Mouse (Mus musculus) lung, embryonic 16.5 days (tissue): ENCODE data around the gene Lrrc49. TPM values are rescaled to one million over a fixed set of nuclear protein-coding genes. Genes with fewer than 3 reads are reported as not detected.

Source experiments
- ATAC-seq: fragments of 200-750 bp; cut with Nextera tagmentation; 2 replicates; pipeline ENCODE4 v1.8.0; 2017; ENCODE audit warnings: low read depth, mild to moderate bottlenecking, moderate library complexity
- H3K27ac ChIP-seq: fragments of 300-500 bp; sonication (generic); 2 replicates; pipeline ENCODE4 v1.5.1; 2014; ENCODE audit warnings: mild to moderate bottlenecking, control low read depth, low read length
- H3K27me3 ChIP-seq: fragments of 300-500 bp; sonication (generic); 2 replicates; pipeline ENCODE4 v1.6.1; 2014; ENCODE audit warnings: low read depth, low read length, mixed read lengths; ENCODE audit not compliant: control insufficient read depth, insufficient read depth
- H3K36me3 ChIP-seq: fragments of 300-500 bp; sonication (generic); 2 replicates; pipeline ENCODE4 v1.6.1; 2014; ENCODE audit warnings: low read length; ENCODE audit not compliant: control insufficient read depth, insufficient read depth
- H3K4me1 ChIP-seq: fragments of 300-500 bp; sonication (generic); replicated peaks from 2 replicates; pipeline ENCODE4 v1.6.1; 2014; ENCODE audit warnings: low read length, mixed read lengths; ENCODE audit not compliant: control insufficient read depth, insufficient read depth
- H3K4me2 ChIP-seq: fragments of 300-500 bp; sonication (generic); 2 replicates; pipeline ENCODE4 v1.6.1; 2014; ENCODE audit warnings: low read depth, low read length, control low read depth
- H3K4me3 ChIP-seq: fragments of 300-500 bp; sonication (generic); 2 replicates; pipeline ENCODE4 v1.5.1; 2014; ENCODE audit warnings: mild to moderate bottlenecking, low read length, control low read depth
- H3K9ac ChIP-seq: fragments of 300-500 bp; sonication (generic); 2 replicates; pipeline ENCODE4 v1.6.1; 2014; ENCODE audit warnings: low read length, control low read depth
- H3K9me3 ChIP-seq: fragments of 300-500 bp; sonication (generic); 2 replicates; pipeline ENCODE4 v1.6.1; 2016; ENCODE audit warnings: low read length; ENCODE audit not compliant: control insufficient read depth
- WGBS: fragments of 180-500 bp; shearing (Covaris S2); extraction: QIAGEN DNeasy Blood & Tissue Kit; methylation state at CpG from one replicate; pipeline ENCODE4 v1.1.7; 2014; 5-methylcytosine and 5-hydroxymethylcytosine counted together
- polyA plus RNA-seq: library from polyadenylated mRNA; unstranded; fragments of >200 nt; fragmentation: Nextera tagmentation; extraction: Ambion mirVana; gene quantifications from 2 replicates; pipeline ENCODE4 v1.2.1, GENCODE M21; 2015

The Lrrc49 gene
- polyA plus RNA-seq, 1 experiment from 2014 or later, result 16.3 TPM

DNA sequence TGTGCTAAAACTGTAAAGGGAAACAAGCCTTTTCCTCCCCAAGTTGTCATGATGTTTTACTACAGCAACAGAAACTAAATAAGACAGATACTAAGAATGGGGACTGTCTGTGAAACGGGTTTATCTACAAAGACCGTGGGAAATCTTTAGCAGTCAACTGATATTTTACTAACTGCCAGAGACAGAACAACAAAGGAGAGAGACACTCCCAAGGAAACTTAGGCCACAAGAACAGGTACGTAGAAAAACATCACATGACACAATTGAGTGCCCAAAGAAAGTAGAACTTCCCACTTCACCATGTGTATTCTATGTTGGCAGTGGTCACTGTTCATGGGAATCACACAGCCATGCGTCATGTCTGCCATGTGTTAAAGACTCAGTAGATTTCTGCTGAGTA lies 116.2 kb downstream of the Lrrc49 start:
- H3K27ac ChIP-seq, result no peak overlapping the region
- no peak for ATAC-seq
- no peak overlapping the region for H3K4me2 ChIP-seq
- H3K27me3 ChIP-seq, result no peaks in the 10 kb centered on the region
- no peak overlapping the region for H3K4me3 ChIP-seq
- no peaks in the 10 kb centered on the region for H3K36me3 ChIP-seq
- 85% methylated on average over 4 of the region's 4 CpGs for WGBS
- H3K9me3 ChIP-seq, result no peaks in the 10 kb centered on the region
- no peak overlapping the region for H3K9ac ChIP-seq
- H3K4me1 ChIP-seq, result no peaks in the 10 kb centered on the region

DNA sequence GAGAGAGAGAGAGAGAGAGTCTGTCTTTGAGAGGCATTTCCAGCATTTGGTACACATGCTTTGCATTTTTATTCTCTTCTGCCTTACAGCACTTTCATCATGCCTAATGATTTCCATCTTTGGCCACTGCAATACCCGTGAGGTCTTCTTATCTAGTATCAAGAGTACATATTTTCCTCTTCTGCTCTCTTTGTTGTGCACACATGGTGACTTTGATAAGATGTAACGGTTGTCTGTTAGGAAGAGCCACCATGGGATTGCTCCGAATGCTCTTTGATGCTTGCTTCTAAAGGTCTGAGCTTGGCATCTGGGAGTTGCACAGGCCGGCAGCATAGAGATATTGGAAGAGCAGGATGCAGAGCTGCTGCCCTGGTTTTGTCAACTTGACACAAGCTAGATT lies 116.9 kb downstream of the Lrrc49 start:
- Histone ChIP-seq H3K9ac (no peak overlapping the region), H3K4me3 (no peak overlapping the region), H3K4me2 (no peak overlapping the region), H3K4me1 (no peaks in the 10 kb centered on the region), H3K36me3 (no peaks in the 10 kb centered on the region), H3K27ac (no peak overlapping the region), H3K27me3 (no peaks in the 10 kb centered on the region), H3K9me3 (no peaks in the 10 kb centered on the region)
- 69% methylated on average over 4 of the region's 4 CpGs for whole genome bisulfite sequencing
- ATAC-seq, result no peak

DNA sequence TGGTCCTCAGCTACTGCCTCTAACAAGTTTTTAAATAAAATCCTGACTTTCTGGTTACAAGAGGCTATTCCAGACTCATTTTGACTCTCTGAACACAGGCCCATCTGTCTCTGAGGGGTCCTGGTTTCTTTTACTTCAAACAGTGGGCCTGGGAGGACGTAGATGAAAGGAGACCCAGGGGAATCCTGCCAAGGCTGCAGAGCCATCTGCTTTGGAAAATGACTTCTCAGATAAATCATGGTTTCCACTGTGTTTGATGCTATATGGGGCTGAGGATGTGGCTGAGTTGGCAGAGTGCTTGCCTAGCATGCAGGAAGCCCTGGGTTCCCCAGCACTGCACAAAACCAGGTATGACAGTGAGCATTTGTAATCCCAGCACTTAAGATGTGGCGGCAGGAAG lies 118.6 kb downstream of the Lrrc49 start:
- Histone ChIP-seq H3K4me1 (no peaks in the 10 kb centered on the region), H3K27ac (no peak overlapping the region), H3K4me2 (no peak overlapping the region), H3K4me3 (no peak overlapping the region), H3K27me3 (no peaks in the 10 kb centered on the region), H3K9ac (no peak overlapping the region), H3K9me3 (no peaks in the 10 kb centered on the region), H3K36me3 (no peaks in the 10 kb centered on the region)
- ATAC-seq, result no peak
- WGBS, result 53% methylated on average over 2 of the region's 2 CpGs

DNA sequence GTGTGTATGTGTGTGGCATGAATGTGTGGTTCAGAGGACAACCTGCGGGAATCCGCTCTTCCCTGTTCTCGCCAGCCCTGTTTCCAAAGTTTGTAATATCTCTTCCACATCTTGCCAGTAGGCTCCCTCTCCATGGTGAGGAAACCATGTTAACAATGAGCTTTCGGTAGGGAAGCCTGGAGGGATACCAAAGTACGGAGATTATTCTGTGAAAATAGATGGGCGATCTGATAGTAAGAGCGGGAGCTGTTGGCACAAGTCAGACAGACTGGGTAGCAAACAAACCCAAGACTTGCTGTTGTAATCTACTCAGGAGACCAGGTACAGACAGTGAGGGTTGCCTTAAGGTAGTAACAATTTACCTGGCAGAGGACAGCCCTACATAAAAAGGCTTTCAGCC lies 124.1 kb downstream of the Lrrc49 start:
- no peaks in the 10 kb centered on the region for H3K36me3 ChIP-seq
- no peak overlapping the region for H3K27ac ChIP-seq
- WGBS, result 88% methylated on average over 7 of the region's 7 CpGs
- no peak overlapping the region for H3K4me3 ChIP-seq
- no peak overlapping the region for H3K9ac ChIP-seq
- H3K9me3 ChIP-seq, result no peaks in the 10 kb centered on the region
- H3K4me1 ChIP-seq, result peaks cover 6% of the 10 kb centered on the region; the same call in 1 of the 2 replicates
- H3K27me3 ChIP-seq, result no peaks in the 10 kb centered on the region
- ATAC-seq, result no peak
- no peak overlapping the region for H3K4me2 ChIP-seq

DNA sequence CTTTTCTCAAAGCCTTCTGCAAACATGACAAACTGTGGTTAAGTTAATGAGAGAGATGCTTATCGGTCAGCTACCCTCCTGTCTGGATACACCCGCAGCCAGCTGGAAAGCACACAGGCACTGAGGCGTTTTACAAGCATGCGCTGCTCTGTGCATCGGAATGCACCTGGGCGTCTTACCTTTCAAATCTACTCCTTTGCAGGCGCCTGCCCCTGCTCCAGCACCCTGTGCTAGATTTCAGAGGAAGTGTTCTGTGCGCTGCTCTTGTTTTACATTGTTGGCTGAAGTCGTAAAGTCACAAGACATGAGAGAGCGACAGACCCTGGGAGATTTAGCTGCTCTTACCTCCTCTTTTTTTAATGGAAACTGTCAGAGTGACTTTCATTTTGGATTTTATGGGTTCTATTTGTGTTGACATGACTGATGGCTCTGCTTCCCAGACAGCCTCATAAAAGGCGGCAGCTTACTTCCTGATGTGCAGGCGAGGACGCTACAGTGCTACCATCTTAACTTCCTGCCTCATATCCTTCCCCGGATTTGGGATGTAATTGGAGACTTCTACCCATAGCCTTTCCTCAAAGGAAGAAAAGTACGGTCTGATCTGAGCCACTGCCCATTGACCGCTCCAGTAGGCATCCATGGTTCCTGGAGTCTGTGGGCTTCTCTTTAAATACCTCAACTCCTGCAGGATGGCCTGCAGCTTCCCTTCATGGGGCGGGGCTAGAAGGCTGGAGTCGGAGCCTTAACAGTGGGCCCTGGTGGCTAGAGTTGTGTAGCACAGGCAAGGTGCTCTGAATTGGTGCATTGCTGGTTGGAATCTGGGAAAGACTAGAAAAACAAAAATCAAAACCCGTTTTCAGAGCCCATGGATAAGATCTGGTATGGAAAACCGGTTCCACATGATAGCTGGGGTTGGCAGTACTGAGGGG lies 125.3 kb downstream of the Lrrc49 start:
- Histone ChIP-seq H3K36me3 (no peaks in the 10 kb centered on the region), H3K4me3 (peak overlapping the region; percentile 14; the same call in 1 of the 2 replicates), H3K9me3 (no peaks in the 10 kb centered on the region), H3K9ac (peak overlapping the region; percentile 23; the same call in 1 of the 2 replicates), H3K27ac (no peak overlapping the region), H3K4me1 (peaks cover 6% of the 10 kb centered on the region; the same call in 1 of the 2 replicates), H3K4me2 (peak overlapping the region; percentile 48), H3K27me3 (no peaks in the 10 kb centered on the region)
- ATAC-seq, result peak; percentile 61; the same call in 1 of the 2 replicates
- 38% methylated on average over 20 of the region's 20 CpGs for WGBS

DNA sequence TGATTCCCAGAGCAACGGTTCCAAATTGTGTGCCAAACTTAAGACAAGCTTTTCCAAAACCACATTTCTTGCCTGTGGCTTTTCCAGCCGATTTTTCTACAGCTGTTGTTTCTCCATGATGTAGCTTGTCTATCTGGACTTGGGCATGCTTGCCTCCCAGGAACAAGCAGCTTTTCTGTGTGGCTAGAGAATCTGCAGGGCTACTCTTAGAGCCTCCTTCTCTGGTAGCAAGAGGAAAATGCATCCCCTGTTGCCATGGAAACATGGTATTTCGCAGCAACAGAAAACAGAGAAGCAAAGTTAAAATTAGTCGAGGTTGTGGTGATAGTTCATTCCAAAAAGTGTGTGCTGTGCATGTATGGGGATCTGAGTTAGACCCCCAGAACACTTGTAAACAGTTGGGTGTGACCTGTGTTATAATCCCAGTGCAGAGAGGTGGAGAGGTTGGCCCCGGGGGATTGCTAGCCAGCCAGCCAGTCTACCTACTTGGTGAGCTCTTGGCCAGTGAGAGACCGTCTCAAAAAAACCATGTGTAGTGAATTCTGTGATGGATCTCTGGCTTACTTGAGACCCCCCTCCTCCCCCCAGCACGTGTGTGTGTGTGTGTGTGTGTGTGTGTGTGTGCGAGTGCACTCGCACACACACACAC lies 126.2 kb downstream of the Lrrc49 start:
- Histone ChIP-seq H3K4me1 (peaks cover 6% of the 10 kb centered on the region; the same call in 1 of the 2 replicates), H3K27me3 (no peaks in the 10 kb centered on the region), H3K36me3 (no peaks in the 10 kb centered on the region), H3K9me3 (no peaks in the 10 kb centered on the region), H3K4me2 (no peak overlapping the region), H3K4me3 (no peak overlapping the region), H3K27ac (no peak overlapping the region), H3K9ac (no peak overlapping the region)
- ATAC-seq, result no peak
- 52% methylated on average over 9 of the region's 9 CpGs for WGBS

DNA sequence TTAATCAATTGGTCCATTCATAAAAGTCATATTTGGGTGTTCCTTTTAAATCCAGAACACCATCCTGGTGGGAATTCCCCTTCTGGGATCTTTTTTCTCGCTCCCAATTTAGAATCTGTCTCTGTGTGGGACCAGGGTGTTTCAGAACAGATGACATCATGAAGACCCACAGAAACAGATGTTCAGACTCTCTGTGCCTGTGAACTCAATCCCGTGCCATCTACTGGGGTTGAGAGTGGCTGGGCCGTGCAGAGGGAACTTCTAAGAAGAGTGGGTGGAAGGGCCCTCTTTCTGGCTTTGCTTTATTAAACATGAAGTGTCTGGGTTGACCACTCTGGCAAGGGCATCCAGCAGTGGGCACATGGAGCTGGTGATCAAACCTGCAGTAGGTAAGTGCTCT lies 129.5 kb downstream of the Lrrc49 start:
- Histone ChIP-seq H3K36me3 (no peaks in the 10 kb centered on the region), H3K4me2 (no peak overlapping the region), H3K27me3 (no peaks in the 10 kb centered on the region), H3K9ac (no peak overlapping the region), H3K9me3 (no peaks in the 10 kb centered on the region), H3K27ac (no peak overlapping the region), H3K4me1 (peaks cover 6% of the 10 kb centered on the region; the same call in 1 of the 2 replicates), H3K4me3 (no peak overlapping the region)
- ATAC-seq, result no peak
- WGBS, result 63% methylated on average over 3 of the region's 3 CpGs

DNA sequence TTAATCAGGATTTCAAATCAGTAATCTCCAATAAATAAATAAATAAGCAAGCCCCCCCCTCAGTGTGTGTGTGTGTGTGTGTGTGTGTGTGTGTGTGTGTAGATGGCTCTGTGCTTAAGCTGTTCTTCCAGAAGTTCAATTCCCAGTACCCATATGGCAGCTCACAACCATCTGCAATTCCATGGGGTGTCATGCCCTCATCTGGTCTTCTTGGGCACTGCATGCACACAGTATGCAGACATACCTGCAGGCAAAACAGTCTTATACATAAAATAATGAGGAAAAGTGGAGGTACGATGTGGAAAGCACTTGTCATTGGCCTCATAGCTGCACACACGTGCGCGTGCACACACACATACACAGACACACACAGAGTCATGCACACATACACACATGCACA lies 136.7 kb downstream of the Lrrc49 start:
- 86% methylated on average over 4 of the region's 4 CpGs for WGBS
- no peak overlapping the region for H3K9ac ChIP-seq
- H3K4me2 ChIP-seq, result no peak overlapping the region
- no peaks in the 10 kb centered on the region for H3K27me3 ChIP-seq
- H3K36me3 ChIP-seq, result no peaks in the 10 kb centered on the region
- H3K4me3 ChIP-seq, result no peak overlapping the region
- no peak for ATAC-seq
- H3K4me1 ChIP-seq, result no peaks in the 10 kb centered on the region
- H3K27ac ChIP-seq, result no peak overlapping the region
- H3K9me3 ChIP-seq, result no peaks in the 10 kb centered on the region

DNA sequence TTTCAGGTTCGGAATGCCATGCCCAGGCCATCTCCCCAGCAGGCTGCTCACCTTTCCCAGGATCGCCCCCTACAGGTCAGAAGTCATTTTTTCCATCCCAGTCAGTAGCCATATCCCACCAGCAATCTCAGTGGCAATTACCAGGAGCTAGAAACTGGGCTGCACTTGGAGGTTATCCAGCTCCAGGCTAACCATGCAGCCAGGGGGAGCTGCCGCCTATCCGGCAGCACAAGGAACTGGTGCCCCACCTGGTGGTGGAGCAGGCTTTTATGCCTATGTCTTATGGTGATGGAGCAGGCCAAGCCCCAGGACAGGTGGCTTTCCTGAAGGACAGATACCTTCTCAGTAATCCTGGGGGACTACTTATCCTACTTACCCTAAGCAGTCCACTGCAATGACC lies 139.8 kb downstream of the Lrrc49 start:
- H3K36me3 ChIP-seq, result no peaks in the 10 kb centered on the region
- H3K9ac ChIP-seq, result no peak overlapping the region
- no peak; the same call in 1 of the 2 replicates for ATAC-seq
- peaks cover 8% of the 10 kb centered on the region; the same call in 1 of the 2 replicates for H3K4me1 ChIP-seq
- 26% methylated on average over 4 of the region's 4 CpGs for WGBS
- no peak overlapping the region for H3K4me3 ChIP-seq
- no peaks in the 10 kb centered on the region for H3K9me3 ChIP-seq
- H3K27ac ChIP-seq, result no peak overlapping the region
- no peaks in the 10 kb centered on the region for H3K27me3 ChIP-seq
- no peak overlapping the region for H3K4me2 ChIP-seq
